Mouse (Mus musculus) thymus, postnatal 36 days (tissue): ENCODE data around the gene Olfr119.
"Not testable (repeated sequence)": the region's sequence is repeated elsewhere in the genome, so short reads cannot be mapped to it uniquely, and the experiment has no call there.

Experiments
- DNase-seq, 2 experiments: peaks; one replicate each; pipeline ENCODE4 v3.0.0; 2022; ENCODE audit warnings: mixed read lengths in 2 of 2

Olfr119 gene

DNA sequence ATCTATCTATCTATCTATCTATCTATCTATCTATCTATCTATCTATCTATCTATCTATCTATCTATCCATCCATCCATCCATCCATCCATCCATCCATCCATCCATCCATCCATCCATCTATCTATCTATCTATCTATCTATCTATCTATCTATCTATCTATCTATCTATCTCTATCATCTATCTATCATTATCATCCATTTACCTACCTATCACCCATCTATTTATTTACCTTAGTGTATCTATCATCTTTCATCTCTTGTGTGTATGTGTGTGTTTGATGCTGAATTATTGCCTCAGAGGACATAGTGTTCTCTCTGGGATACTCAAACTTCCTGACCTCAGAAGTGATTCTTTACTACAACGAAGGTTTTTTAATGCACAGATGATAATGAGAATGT, at the start of gene Olfr119:
TSS of gene Olfr119 (plus strand) at position 301 of the 400 bp plus-strand sequence.
- DNase-seq = not testable (repeated sequence)

- DNase-seq = no peak
Observed at GRCm38 (mm10) chr17:37663682-37664081, 32.7 kb upstream of the Olfr119 start, which contains the start of gene Olfr117. Olfr117 (minus strand) TSS chr17:37663782.

DNA sequence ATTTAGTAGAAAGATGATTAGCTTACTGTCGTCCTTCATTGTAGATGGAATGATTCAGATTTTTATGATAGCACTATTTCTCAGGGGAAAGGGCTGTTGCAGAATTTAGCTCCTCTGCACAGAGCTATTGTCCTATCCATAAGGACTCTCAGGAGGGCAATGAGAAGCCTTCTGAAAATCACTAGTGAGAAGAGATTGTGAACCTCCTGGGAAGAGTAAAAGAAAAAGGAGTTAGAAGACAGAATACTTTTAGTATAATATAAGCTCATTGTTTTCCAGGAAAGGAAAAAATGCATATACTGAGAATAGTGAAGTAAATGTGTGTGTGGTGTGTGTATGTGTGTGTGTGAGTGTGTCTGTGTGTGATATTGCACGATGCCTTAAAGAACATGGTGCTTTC, 29.7 kb upstream of the Olfr119 start, which contains the start of gene Olfr118:
TSS of gene Olfr118 (plus strand) at position 301 of the 400 bp plus-strand sequence.
- DNase-seq = no peak

GRCm38 (mm10) chr17:37721508-37721907, 25.1 kb downstream of the Olfr119 start, which contains the start of gene Olfr120:
Olfr120 (plus strand) TSS chr17:37721808.
- no peak for DNase-seq

DNA sequence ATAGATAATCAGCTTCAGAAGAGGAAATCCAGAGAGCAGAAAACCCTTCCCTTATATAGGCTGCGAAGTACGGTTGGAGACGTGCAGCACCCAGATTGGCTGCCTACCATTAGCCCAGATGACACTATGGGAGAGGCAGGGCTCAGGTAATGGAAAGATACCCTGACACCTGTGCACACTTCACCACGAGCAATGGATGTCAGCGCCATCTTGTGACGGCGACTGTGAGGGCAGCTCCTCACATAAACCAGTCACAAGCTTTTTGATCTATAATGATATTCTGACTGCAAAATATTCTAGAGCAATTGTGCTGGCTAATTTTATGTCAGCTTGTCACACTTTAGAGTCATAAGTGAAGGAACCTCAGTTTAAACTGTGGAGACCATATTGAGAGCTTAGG, 41.7 kb downstream of the Olfr119 start:
- no peak for DNase-seq
